Mouse (Mus musculus): ENCODE results near the gene Far2. TPM values are rescaled to one million over a fixed set of nuclear protein-coding genes. Genes with fewer than 3 reads are reported as not detected.
"Not testable (repeated sequence)": the region's sequence is repeated elsewhere in the genome, so short reads cannot be mapped to it uniquely, and the experiment has no call there.

Gene Far2
- total and polyA plus RNA-seq, 3 experiments, result 0.16 to 3.7 (median 3.5) TPM

DNA sequence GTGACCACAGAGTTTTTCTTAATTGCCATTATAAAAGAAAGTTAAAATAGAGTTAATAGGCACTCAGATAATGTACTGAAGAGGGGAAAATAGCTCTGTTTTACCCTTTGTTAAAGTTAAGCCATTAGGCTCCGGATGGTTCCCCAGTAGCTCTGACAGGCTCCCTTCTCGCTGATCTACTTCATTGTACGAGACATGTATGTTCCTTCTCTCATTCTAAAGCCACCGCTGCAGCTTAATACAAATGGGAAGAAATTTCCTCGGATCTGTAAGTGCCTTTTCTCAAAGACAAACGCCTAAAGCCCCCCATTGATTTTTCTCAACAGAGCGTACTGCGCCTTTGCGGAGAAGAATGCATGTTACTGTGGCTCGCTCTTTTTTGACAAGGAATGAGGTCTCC, 85.3 kb downstream of the Far2 start:
- no peak for TF ChIP-seq POLR2AphosphoS5 (IDR thresholded peaks at IDR 0.05; ENCODE audit: insufficient replicate concordance, low read depth, low read length)
- Histone ChIP-seq H3K36me3 (replicated peaks) (no peaks in the 10 kb centered on the region), H3K27me3 (ENCODE audit: insufficient read depth, low read length) (peaks cover 6% of the 10 kb centered on the region; the same call in 1 of the 2 replicates), H3K4me3 (ENCODE audit: low read depth, low read length) (no peak overlapping the region), H3K4me1 (ENCODE audit: insufficient read depth, low read depth, low read length) (peaks cover 5% of the 10 kb centered on the region; the same call in 1 of the 2 replicates), H3K9me3 (replicated peaks) (no peaks in the 10 kb centered on the region)
- no peak for ATAC-seq (ENCODE audit: extremely low read depth, insufficient number of reproducible peaks, low FRiP score, poor library complexity, severe bottlenecking)
- DNase-seq (ENCODE audit: low spot score), result no peak

DNA sequence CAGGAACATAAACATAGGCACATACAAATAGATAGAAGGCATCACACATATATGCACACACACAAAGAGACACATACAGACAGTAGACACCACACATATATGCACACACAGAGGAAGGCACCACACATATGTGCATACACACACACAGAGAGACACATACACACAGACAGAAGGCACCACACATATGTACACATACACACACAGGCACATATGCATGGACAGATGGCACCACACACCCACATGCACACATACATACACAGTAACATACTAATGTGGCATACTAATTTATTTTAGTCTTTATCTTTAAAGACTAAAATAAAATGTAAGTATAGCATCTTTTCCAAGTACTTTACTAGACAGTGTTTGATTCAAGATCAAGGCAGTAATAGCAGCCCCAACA, 86.5 kb downstream of the Far2 start:
- H3K27me3 ChIP-seq (ENCODE audit: insufficient read depth, low read length), result peaks cover 12% of the 10 kb centered on the region
- TF ChIP-seq POLR2AphosphoS5 (IDR thresholded peaks at IDR 0.05; ENCODE audit: insufficient replicate concordance, low read depth, low read length) (no peak), CTCF (IDR thresholded peaks at IDR 0.05; ENCODE audit: low read depth, low read length) (no peak)
- H3K4me3 ChIP-seq (ENCODE audit: low read depth, low read length), result no peak overlapping the region
- H3K36me3 ChIP-seq (replicated peaks), result no peaks in the 10 kb centered on the region
- H3K9me3 ChIP-seq (replicated peaks), result no peaks in the 10 kb centered on the region
- H3K4me1 ChIP-seq (ENCODE audit: insufficient read depth, low read depth, low read length), result peaks cover 5% of the 10 kb centered on the region; the same call in 1 of the 2 replicates
- ATAC-seq (ENCODE audit: extremely low read depth, insufficient number of reproducible peaks, low FRiP score, poor library complexity, severe bottlenecking) (no peak), DNase-seq (ENCODE audit: low spot score) (no peak)

DNA sequence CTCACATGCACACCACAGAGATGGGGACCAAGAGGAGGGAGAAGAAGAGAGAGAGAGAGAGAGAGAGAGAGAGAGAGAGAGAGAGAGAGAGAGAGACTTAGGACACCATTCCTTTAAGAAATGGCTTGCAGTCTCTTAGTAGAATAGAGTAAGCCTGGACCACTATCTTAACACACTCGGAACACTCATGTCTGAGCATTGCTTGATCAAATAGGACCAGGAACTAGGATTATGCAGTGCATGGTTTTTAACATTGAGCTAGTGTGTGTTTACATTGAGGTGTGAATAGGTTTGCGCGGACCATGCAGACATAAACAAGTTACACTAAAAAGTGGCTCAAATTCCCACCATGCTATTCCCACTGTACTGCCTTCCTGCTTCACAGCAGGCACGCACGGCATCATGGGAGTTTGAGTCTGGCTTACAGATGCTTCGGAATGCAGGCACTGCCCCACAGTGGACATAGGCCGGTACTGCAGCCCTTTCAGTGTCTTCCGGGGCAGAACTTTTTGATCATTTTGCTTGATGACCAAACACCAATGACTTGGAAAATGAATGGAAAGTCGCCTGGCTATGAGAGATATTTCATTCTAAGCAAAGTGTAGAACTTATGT, 88.8 kb downstream of the Far2 start:
- ATAC-seq (ENCODE audit: extremely low read depth, insufficient number of reproducible peaks, low FRiP score, poor library complexity, severe bottlenecking), result peak; percentile 83
- no peaks in the 10 kb centered on the region for H3K36me3 ChIP-seq (replicated peaks)

DNA sequence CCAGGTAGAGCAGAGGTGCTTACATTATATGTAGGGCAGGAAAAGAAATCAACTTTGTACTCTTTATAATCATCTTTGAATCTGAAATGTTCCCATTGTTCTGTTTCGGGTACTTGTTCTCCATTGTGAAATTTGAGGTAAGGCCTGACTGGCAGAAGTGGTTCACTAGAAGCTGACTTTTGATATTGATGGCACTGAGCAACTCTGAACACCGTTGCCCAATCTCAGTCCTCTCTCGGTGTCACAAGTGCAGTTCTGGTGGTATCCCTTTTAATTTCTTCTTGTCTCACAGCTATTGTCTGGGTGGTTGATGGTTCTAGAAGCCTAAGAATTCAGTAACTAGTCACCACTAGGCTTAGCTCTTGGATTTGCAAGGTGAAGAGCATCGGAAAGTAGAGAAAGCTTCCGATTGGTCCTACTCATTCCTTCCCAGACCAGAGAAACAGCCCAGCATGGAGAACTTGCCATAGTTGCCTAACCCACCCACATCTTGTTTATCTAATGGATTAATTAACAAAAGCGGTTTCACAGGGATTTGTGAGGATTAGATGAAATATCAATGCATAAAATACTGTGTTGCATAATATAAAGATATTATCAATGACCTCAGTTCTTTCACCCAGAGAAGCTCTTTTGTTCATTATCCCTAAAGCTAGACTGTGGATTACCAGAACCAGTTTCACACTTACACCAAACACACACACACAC, 92.4 kb downstream of the Far2 start:
- no peak for TF ChIP-seq CTCF (IDR thresholded peaks at IDR 0.05; ENCODE audit: low read depth, low read length)
- no peak for TF ChIP-seq GATA1 (IDR thresholded peaks at IDR 0.05; ENCODE audit: borderline replicate concordance, low read length)
- TF ChIP-seq POLR2AphosphoS5 (IDR thresholded peaks at IDR 0.05; ENCODE audit: insufficient replicate concordance, low read depth, low read length), result no peak
- TF ChIP-seq GATA2 (IDR thresholded peaks at IDR 0.05; ENCODE audit: borderline replicate concordance, low read depth, low read length), result no peak
- no peak for TF ChIP-seq TAL1 (conservative IDR thresholded peaks at IDR 0.05; ENCODE audit: low read depth, low read length)
- no peak for DNase-seq (ENCODE audit: low spot score)
- Histone ChIP-seq H3K4me1 (ENCODE audit: insufficient read depth, low read depth, low read length) (peaks cover 5% of the 10 kb centered on the region; the same call in 1 of the 2 replicates), H3K9me3 (replicated peaks) (no peaks in the 10 kb centered on the region), H3K36me3 (replicated peaks) (no peaks in the 10 kb centered on the region), H3K4me3 (ENCODE audit: low read depth, low read length) (no peak overlapping the region), H3K27me3 (ENCODE audit: insufficient read depth, low read length) (peaks cover 13% of the 10 kb centered on the region)
- no peak for ATAC-seq (ENCODE audit: extremely low read depth, insufficient number of reproducible peaks, low FRiP score, poor library complexity, severe bottlenecking)

More for the DNA sequence above, 88.8 kb downstream of the Far2 start:
- Histone ChIP-seq H3K4me1 (ENCODE audit: insufficient read depth, low read depth, low read length) (peaks cover 5% of the 10 kb centered on the region; the same call in 1 of the 2 replicates), H3K27me3 (ENCODE audit: insufficient read depth, low read length) (peaks cover 13% of the 10 kb centered on the region), H3K4me3 (ENCODE audit: low read depth, low read length) (no peak overlapping the region), H3K9me3 (replicated peaks) (no peaks in the 10 kb centered on the region)
- peak; percentile 40 for DNase-seq (ENCODE audit: low spot score)
- TF ChIP-seq GATA2 (IDR thresholded peaks at IDR 0.05; ENCODE audit: borderline replicate concordance, low read depth, low read length) (no peak), POLR2AphosphoS5 (IDR thresholded peaks at IDR 0.05; ENCODE audit: insufficient replicate concordance, low read depth, low read length) (no peak), CTCF (IDR thresholded peaks at IDR 0.05; ENCODE audit: low read depth, low read length) (peak; percentile 77), TAL1 (conservative IDR thresholded peaks at IDR 0.05; ENCODE audit: low read depth, low read length) (no peak), GATA1 (IDR thresholded peaks at IDR 0.05; ENCODE audit: borderline replicate concordance, low read length) (no peak)

DNA sequence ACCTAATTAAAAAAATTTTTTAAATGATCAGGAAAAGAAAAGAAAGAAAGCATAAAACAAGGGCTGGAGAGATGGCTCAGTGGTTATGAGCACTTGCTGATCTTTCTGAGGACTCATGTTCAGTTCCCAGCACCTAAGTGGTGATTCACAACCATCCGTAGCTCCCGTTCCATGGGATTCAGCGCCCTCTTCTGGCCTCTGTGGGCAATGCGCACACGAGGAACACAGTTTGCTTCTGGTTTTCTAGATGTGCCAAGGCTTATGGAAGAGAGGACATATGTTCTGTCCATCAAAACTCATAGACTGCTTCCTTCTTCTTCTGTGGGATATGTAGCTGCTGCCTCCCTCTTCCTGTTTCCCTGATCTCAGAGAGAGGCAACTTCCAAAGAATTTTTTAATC, 94.8 kb downstream of the Far2 start:
- DNase-seq (ENCODE audit: low spot score) (no peak), ATAC-seq (ENCODE audit: extremely low read depth, insufficient number of reproducible peaks, low FRiP score, poor library complexity, severe bottlenecking) (no peak)
- Histone ChIP-seq H3K36me3 (replicated peaks) (no peaks in the 10 kb centered on the region), H3K9me3 (replicated peaks) (no peaks in the 10 kb centered on the region), H3K4me1 (ENCODE audit: insufficient read depth, low read depth, low read length) (no peaks in the 10 kb centered on the region), H3K27me3 (ENCODE audit: insufficient read depth, low read length) (peaks cover 13% of the 10 kb centered on the region), H3K4me3 (ENCODE audit: low read depth, low read length) (no peak overlapping the region)
- no peak for TF ChIP-seq CTCF (IDR thresholded peaks at IDR 0.05; ENCODE audit: low read depth, low read length)
- TF ChIP-seq GATA1 (IDR thresholded peaks at IDR 0.05; ENCODE audit: borderline replicate concordance, low read length), result no peak
- TF ChIP-seq TAL1 (conservative IDR thresholded peaks at IDR 0.05; ENCODE audit: low read depth, low read length), result no peak
- no peak for TF ChIP-seq GATA2 (IDR thresholded peaks at IDR 0.05; ENCODE audit: borderline replicate concordance, low read depth, low read length)
- TF ChIP-seq POLR2AphosphoS5 (IDR thresholded peaks at IDR 0.05; ENCODE audit: insufficient replicate concordance, low read depth, low read length), result no peak

DNA sequence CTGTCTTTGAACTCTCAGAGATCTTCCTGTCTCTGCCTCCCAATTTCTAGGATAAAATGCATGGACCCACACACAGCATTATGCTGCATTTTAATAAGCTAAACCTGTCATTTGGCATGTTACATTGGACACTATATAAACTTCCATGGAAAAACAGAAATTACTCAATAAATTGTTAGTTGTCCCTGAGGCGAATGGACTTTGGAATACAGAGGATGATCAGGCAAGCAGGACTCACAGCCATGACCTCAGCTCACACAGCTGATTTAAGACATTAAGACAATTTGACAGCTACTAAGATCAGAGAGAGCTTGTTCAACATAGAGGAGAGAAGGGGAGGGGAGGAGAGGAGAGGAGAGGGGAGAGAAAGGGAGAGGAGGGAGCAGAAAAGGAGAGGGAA, 95.4 kb downstream of the Far2 start:
- no peak for TF ChIP-seq CTCF (IDR thresholded peaks at IDR 0.05; ENCODE audit: low read depth, low read length)
- TF ChIP-seq POLR2AphosphoS5 (IDR thresholded peaks at IDR 0.05; ENCODE audit: insufficient replicate concordance, low read depth, low read length), result no peak
- no peak for TF ChIP-seq TAL1 (conservative IDR thresholded peaks at IDR 0.05; ENCODE audit: low read depth, low read length)
- no peak for TF ChIP-seq GATA1 (IDR thresholded peaks at IDR 0.05; ENCODE audit: borderline replicate concordance, low read length)
- H3K4me3 ChIP-seq (ENCODE audit: low read depth, low read length), result no peak overlapping the region
- no peak for ATAC-seq (ENCODE audit: extremely low read depth, insufficient number of reproducible peaks, low FRiP score, poor library complexity, severe bottlenecking)
- no peaks in the 10 kb centered on the region for H3K9me3 ChIP-seq (replicated peaks)
- no peak for DNase-seq (ENCODE audit: low spot score)
- H3K27me3 ChIP-seq (ENCODE audit: insufficient read depth, low read length), result peaks cover 13% of the 10 kb centered on the region
- no peaks in the 10 kb centered on the region for H3K36me3 ChIP-seq (replicated peaks)
- no peaks in the 10 kb centered on the region for H3K4me1 ChIP-seq (ENCODE audit: insufficient read depth, low read depth, low read length)

DNA sequence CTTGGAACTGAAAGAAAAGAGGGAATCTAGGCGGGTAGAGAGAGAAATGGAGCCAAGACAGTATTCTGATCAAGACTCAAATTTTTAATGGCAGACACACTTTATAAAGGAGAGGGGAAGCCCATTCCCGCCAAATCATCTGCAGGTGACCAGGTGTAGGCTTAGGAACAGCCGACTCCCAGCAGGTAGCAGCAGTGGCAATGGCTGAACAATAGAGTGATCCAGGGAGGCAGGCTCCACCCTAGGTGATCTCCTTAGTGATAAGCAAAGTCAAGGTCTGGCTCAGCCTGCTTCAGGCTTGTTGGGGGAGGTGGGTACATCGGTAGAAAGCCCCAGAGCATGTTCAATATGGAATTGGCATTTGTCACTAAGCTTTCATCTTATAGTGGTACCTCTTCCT, 105.2 kb downstream of the Far2 start:
- not testable (repeated sequence) for H3K9me3 ChIP-seq (replicated peaks); H3K27me3 ChIP-seq (ENCODE audit: insufficient read depth, low read length); H3K4me3 ChIP-seq (ENCODE audit: low read depth, low read length); H3K4me1 ChIP-seq (ENCODE audit: insufficient read depth, low read depth, low read length); H3K36me3 ChIP-seq (replicated peaks); ATAC-seq (ENCODE audit: extremely low read depth, insufficient number of reproducible peaks, low FRiP score, poor library complexity, severe bottlenecking); DNase-seq (ENCODE audit: low spot score)

All from G1E (cell line).